Mouse (Mus musculus) heart, postnatal 10 days (tissue): ENCODE data around the gene Kcnmb3. TPM values are rescaled to one million over a fixed set of nuclear protein-coding genes. Genes with fewer than 3 reads are reported as not detected.
"Not testable (repeated sequence)": the region's sequence is repeated elsewhere in the genome, so short reads cannot be mapped to it uniquely, and the experiment has no call there.

Experiments
- DNase-seq, 2 experiments: peaks; one replicate each; pipeline ENCODE4 v3.0.0; 2021
- intact Hi-C: fragments of 180-260 bp; cut with DNase I; formaldehyde crosslinking; loops from one replicate; pipeline ENCODE4 v1.15.1; 2025
- total RNA-seq, 2 experiments: library from RNA; stranded (reverse); gene quantifications; 2 replicates each; pipeline ENCODE4 v1.2.3; 2021

Kcnmb3 gene
- total RNA-seq, 2 experiments from 2014 or later, result 0.20 to 0.55 TPM

DNA sequence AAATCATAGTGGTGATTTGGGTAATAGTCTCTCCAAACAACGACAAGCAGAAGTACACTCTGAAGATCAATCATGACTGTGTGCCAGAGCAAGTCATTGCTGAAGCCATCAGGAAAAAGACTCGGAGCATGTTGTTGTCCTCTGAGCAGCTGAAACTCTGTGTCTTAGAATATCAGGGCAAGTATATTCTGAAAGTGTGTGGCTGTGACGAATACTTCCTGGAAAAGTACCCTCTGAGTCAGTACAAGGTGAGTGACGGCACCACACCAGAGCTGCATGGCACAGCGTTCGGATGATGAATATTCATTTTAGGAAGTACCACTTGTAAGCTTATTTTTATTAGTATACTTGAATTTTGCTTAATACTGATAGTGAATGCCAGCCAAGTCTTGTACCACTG, 54.2 kb downstream of the Kcnmb3 start:
- DNase-seq, result no peak
- intact Hi-C loops, result no loop called here

DNA sequence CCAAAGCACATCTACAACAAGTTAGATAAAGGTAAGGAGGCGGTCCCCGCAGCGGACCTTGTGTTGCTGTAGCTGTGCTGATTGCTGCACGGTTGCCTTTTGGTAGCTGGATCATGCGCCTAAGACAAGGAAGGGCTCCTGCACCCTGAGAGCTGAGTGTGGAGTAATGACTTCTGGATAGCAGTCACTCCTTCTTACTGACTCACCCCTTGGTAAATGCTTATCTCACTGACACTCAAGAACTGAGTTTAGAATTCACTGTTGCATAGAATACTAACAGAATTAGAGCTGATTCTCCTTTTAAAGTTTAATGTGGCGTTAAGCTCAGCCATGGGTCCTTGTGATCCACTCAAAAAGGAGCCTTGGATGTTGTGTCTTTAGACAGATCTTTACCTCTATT, 54.7 kb downstream of the Kcnmb3 start:
- intact Hi-C loops, result no loop called here
- no peak for DNase-seq

DNA sequence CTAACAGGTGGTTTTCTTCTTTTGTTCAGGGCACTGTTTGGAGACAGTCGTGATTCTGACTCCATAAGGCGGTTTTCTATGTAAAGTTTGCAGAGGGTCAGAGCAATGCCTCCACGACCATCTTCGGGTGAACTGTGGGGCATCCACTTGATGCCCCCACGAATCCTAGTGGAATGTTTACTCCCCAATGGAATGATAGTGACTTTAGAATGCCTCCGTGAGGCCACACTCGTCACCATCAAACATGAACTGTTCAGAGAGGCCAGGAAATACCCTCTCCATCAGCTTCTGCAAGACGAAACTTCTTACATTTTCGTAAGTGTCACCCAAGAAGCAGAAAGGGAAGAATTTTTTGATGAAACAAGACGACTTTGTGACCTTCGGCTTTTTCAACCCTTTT, 55.9 kb downstream of the Kcnmb3 start:
- no peak for DNase-seq
- intact Hi-C loops, result no loop called here

DNA sequence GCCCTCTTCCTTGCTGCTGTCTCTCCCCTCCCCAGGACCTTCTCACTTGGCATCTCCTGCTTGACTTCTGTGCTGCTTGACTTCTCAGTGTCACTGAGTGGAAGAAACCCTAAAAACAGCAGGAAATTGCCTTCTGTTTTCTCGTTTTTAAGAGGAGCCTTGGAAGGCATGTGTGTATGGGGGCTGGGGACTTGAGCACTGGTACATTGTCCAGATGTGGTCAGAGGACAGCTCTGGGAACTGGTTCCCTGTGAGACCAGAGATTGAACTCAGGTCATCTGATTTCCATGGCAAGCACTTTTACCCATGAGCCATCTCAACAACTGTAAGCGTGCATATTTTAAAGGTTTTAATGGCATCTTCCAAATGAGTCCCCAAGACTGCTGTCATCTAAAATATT, 58.0 kb downstream of the Kcnmb3 start:
- no peak for DNase-seq
- intact Hi-C loops, result no loop called here

DNA sequence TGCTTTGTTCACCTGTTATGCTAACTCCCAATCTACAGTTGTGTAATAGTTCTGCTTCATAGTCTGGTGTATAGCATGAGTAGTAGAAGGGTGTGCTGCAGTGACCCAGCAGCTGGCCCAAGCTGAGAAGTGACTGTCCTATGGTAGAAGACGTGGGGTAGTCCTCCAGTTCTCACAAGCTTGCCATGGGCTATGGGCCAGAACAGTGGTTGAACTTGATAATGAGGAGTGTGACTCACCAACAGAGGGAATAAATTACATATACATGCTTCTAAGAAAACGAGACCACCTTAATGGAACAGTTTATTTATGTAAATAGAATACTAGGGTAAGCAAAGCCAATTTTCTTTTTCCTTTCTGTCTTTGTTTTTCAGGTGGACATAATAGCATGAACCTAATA, 61.6 kb downstream of the Kcnmb3 start:
- peak in 1 of 2 experiments; percentile 39 for DNase-seq

DNA sequence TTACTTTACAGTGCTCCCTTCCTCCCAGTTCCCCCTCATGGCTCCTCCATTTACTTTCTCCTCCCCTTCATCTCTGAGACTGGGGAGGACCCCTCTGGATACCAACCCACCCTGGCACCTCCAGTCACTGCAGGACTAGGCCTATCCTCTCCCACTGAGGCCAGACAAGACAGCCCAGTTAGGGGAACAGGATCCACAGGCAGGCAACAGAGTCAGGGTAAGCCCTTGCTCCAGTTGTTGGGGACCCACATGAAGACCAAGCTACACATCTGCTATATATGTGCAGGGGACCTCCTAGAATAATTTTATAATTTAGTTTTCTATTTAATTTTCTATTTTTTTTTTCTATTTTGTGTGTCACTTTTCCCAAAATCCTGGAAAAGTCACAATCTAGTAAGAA, 62.7 kb downstream of the Kcnmb3 start:
- DNase-seq, intact Hi-C loops: not testable (repeated sequence)

More for the DNA sequence above, 61.6 kb downstream of the Kcnmb3 start:
- intact Hi-C loops, result no loop called here

DNA sequence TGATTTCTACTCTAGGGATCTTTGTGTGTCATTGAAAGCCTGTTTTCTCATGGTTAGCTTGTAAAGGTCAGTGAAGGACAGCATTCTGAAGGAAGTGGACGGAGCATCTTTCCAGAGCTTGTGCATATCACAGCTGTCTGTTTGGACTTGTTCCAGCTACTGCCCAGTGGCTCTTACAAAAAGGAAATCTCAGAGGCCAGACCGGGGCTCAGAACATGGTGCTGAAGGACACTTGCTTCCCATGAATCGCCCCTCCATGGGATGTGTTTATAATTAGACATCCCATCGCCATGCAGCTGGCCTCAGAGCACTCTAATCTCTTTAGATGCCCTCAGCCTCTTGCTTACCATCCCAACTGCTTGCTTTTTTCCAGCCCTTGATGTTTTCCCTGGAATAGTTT, 63.1 kb downstream of the Kcnmb3 start:
- intact Hi-C loops, result no loop called here
- DNase-seq, result peak; percentile 72 to 76

DNA sequence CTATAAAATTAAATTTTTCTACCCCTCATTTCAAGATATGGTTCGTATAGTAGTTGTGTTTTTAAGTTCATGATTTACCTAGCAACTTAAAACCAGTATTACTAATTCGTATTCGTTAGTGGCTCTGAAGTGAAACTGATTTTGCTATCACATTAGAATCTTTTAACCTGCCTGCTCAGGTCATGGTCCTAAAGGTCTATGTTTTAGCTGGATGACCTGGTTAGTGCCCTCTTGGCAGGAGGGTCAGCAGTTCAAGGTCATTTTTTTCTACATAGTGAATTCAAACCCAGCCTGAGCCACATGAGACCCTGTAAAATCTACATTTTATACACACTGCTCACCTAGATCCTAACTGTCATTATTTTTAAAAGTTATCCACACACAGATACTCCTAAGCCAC, 63.7 kb downstream of the Kcnmb3 start:
- intact Hi-C loops, result no loop called here
- no peak for DNase-seq

DNA sequence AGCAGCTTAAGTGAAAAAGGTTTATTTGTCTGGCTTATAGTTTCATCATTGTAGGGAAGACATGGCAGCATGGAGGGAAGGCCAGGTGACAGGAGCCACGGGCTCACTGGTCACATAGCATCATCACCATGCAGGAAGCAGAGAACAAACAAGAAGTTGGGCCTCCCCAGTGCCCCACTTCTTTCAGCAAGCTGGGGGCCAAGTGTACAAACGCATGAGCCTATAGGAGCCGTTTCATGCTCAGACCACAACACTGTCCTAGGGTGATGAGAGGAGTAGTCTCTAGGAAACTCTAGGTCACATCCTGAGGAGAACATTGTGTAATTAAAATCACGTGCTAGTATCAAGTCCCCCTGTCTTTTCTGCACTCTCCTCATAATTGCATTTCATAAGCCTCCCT, 64.3 kb downstream of the Kcnmb3 start:
- no peak for DNase-seq
- intact Hi-C loops, result no loop called here

Other genes starting within 250 kb of the Kcnmb3 start
- gene Zmat3, start 126.2 kb downstream of the Kcnmb3 start, total RNA-seq, result 10 to 100 TPM; 11.2 to 12.1 TPM
- gene Pik3ca, start 94.6 kb downstream of the Kcnmb3 start, total RNA-seq, result 10 to 100 TPM; 48.6 to 57.2 TPM
- gene Zfp639, start 18.0 kb upstream of the Kcnmb3 start, total RNA-seq, result 10 to 100 TPM; 24.0 to 30.2 TPM
- 100 to 1,000 TPM; 326 to 361 TPM for gene Mfn1, start 37.2 kb upstream of the Kcnmb3 start, total RNA-seq
- gene Gnb4, start 124.4 kb upstream of the Kcnmb3 start, total RNA-seq, result 10 to 100 TPM; 39.9 to 40.4 TPM
- gene Actl6a, start 214.1 kb upstream of the Kcnmb3 start, total RNA-seq, result 10 to 100 TPM; 34.8 to 35.7 TPM
- gene Ndufb5, start 244.8 kb upstream of the Kcnmb3 start, total RNA-seq, result 100 to 1,000 TPM; 747 to 748 TPM
- 10 to 100 TPM; 39.6 to 43.9 TPM for gene Mrpl47, start 245.4 kb upstream of the Kcnmb3 start, total RNA-seq